Mouse (Mus musculus) heart, adult 9 months (tissue): ENCODE results near the gene Tpt1.
"Not testable (repeated sequence)": the region's sequence is repeated elsewhere in the genome, so short reads cannot be mapped to it uniquely, and the experiment has no call there.

ENCODE experiments used
- DNase-seq, 2 experiments: peaks; one replicate each; pipeline ENCODE4 v3.0.0; 2022; ENCODE audit warnings: low spot score in 2 of 2

The Tpt1 gene

DNA sequence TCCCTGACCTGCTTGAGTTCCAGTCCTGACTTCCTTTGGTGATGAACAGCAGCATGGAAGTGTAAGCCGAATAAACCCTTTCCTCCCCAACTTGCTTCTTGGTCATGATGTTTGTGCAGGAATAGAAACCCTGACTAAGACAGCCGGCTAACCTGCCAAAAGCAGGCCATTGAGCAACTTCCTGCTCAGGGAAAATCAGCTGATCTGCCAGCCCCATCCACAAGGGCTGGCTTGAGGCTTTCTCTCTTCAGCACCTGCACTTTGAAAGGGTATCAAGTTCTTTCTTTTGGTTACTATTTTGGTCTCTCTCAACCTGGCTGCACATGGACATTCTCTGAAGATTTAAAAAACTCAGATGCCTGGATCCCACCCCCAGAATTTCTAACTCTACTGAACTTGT is 3.1 kb upstream of the Tpt1 start:
- DNase-seq, result not testable (repeated sequence)

DNA sequence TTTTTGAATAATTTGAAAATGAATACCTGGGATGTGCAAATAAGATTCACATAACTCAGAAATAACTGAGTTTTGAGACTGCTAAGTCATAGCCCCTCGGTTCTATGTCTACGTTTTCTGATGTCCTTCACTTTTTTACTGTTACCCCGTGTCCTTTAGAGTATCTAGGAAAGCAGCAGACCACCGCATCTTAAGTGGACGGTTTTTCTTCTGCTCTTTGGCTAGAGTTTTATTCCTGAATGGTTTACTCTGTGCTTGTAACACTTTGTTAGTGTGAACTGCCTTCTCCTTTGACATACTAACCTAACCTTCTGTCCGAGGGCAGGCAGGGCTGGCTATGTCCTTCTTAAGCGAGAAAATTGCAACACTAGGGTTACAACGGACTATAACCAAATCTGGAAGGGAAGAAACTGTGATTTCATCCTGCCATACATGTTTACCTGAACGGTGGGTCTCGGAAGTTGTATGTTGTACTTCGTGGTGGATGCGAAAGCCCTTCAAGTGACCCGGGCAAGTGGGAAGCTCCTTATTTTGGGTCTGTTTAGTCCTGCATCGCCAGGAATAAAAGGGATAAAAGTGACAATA is 690 bp upstream of the Tpt1 start:
- DNase-seq, result no peak

GRCm38 (mm10) chr14:75845698-75846115 is 814 bp downstream of the Tpt1 start:
- peak; percentile 86 to 88 for DNase-seq

DNA sequence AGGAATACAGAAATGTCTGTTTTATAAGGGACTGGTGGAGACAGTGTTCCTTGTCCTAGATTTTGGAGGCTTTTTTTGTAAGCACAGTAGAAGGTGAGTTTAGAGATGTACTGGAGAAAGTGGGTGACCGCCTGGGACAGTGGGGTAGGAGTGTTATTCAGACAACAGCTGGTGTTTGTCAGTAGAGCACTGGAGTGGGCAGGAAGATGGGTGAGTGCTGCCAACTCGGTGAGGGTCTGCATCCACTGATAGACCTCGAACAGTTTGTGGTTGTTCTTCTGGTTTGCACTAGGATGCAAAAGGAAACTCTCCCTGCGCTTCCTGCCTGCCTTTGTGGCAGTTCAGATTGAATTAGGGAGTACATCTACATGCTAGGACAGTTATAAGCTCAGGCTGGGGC is 2.8 kb downstream of the Tpt1 start:
- no peak for DNase-seq

- DNase-seq, result no peak
Observed at GRCm38 (mm10) chr14:75848482-75848881, 3.6 kb downstream of the Tpt1 start.

- DNase-seq, result no peak
Observed at GRCm38 (mm10) chr14:75849236-75849635, 4.3 kb downstream of the Tpt1 start.

GRCm38 (mm10) chr14:75849842-75850568 is 5.1 kb downstream of the Tpt1 start:
- DNase-seq, result no peak

GRCm38 (mm10) chr14:75850819-75851218 is 5.9 kb downstream of the Tpt1 start:
- DNase-seq, result no peak

DNA sequence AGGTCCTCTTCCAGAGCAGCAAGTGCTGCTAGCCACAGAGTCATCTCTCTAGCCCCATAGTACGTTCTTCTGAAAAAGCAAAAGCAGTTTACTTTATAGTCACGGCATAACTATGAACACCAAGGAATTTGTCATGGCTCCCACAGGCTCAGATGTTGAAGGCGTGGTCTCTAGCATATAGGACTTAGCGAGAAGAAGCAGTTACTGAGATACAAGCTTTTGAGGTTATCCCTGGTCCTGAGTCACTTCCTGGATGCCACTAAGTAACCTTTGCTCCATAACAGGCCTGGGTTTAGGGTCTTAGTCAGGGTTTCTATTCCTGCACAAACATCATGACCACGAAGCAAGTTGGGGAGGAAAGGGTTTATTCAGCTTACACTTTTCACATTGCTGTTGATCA is 7.1 kb downstream of the Tpt1 start:
- no peak for DNase-seq

DNA sequence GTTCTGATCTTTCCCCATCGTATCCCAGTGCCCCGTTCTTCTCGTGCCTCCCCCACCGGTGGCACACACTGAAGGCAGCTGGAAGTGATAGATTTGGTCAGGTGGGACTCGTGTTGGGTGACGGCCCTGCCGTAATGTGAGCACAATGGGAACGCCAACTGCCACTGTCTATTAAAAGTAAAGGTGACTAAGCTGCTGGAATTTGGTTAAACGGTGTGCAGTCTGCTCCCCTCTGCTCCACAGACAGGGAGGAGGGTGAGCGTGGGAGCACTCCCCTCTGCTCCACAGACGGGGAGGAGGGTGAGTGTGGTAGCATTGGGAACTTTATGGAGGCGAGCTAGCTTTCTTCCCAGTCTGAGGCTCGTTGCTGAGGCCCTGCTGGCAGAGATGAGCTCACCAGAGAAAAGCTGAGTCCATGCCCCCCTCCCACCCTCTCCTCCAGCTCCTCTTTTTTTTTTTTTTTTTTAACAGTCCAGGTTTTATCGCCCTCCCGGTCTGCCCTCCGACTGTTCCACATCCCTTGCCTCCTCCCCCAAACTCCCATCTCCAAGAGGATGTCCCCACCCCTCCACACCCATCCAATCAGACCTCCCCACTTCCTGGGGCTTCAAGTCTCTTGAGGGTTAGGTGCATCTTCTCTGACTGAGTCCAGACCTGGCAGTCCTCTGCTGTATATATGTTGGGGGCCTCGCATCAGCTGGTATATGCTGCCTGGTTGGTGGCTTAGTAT is 10.5 kb downstream of the Tpt1 start:
- DNase-seq, result no peak

- DNase-seq, result no peak
Observed at GRCm38 (mm10) chr14:75858181-75858580, 13.3 kb downstream of the Tpt1 start.

DNA sequence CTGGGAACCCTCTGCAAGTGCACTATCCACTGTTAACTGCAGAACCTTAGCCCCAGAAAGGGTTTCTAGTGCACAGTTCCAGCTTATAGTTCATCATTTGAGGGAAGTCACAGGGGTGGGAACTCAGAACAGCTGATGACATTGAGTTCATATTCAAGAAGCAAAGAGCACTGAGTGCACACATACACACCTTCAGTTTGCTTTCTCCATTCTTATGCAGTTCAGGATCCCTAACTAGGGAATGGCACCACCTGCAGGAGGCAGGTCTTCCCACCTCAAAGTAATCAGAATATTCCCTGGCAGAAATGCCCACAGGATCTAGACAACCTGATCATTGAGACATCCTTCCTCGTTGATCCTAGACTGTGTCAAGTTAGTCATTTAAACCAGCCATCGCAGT is 14.7 kb downstream of the Tpt1 start:
- DNase-seq, result no peak

DNA sequence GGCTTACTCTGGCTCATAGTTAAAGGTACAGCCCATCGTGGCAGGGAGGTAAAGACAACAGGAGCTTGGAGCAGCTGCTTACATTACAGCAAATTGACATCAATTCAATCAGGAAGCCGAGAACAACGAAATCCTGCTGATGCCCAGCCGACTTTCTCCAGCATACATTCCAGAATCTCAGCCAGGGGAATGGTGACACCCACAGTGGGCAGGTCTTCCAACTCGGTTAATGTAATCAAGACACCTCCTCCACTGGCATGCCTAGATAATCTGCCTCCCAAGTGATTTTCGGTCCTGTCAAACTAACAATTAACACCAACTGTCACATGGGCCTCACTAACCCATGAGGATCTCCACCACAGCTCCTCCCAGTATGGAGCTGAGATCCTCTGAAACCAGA is 17.8 kb downstream of the Tpt1 start:
- no peak for DNase-seq

DNA sequence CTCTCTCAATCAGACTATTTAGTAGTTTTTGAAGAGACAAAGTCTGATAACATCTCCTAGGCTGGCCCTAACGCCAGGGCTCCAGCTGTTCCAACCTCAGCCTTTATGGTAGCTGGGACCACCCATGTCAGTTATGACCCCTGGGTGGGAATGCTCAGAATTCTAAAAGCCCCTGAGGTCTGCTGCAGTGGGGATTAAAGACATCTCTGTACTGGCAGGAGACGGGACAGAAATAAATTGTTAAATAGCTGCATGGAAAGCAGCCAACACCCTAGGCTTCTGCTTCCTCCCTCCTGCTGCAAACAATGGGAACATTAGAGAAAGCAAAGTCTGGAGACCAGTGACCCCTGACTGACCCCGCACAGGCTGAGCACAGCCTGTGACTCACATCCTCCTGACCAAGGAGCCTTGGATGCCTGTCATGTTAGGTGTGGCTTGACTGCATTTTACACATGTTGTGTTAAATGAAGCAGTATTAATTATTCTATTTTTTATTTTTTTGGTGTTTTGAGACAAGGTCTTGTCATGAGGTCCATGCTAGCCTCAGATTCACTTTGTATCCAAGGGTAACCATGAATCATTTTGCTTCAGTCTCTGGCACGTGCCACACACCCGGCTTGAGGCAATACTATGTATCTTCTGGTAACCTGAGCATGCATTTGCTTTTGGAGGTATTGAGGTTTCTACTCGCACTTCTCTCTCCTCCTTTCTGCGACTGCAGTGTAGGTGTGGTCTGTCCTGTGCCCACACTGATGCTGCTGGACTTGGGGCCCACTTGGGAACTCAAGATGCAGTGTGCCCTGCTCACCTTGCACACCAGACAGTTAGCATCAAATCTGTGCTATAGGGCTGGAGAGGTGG is 18.9 kb downstream of the Tpt1 start:
- peak; percentile 88 to 91 for DNase-seq

DNA sequence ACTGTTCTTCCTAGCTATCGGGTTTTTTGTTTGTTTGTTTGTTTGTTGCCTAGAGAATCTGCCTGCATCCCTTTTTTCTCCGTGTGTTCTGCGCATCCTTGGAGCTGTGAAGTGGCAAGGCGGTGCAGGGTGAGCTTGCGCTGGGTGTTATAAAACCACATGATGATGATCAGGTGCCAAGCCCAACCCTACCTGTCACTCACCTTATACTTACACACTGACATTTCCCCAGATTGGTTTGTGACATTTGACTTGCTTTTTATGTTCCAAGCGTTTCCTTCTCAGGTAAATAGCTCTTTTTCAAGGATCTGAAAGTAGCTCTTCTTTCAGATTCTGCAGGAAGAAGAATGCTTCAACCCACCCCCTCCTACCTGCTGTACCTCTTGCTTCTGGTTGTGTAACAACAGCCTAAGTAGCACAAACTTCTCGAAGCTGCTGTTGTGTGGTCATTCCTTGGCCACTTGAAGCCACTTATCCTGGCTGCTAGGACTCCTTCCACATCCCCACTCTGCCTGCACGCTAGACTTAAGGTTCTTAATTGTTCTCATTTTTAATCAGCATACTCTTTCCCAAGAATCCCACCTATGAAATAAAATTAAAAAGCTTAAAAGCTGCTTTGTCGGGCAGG is 21.9 kb downstream of the Tpt1 start:
- no peak for DNase-seq

GRCm38 (mm10) chr14:75868028-75868427 is 23.1 kb downstream of the Tpt1 start:
- not testable (repeated sequence) for DNase-seq

DNA sequence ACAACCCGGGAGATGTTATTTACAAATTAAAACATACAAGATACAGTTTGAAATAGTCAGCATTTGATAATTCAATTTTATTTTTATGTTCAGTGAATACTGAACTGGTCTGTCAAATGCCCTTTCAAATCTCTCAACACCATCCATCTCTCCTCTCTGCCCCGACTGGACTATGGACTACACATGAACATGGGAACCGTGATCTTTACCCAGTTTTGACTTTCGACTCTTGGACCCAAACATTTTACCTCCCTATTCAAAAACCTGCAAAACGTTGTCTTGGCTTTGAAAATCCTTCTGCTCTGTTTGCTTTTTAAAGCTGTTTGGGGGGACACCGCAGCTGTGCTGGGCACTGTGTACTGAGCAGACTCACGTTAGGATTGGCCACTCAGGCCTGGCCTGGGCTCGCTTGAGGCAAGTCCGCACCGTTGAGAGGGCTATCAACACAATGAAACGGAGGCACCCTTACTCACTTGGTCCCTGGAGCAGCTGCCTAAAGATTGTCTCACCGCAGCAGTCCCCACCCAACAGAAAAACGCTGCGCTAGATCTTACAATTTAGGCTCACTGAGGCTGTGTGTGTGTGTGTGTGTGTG is 25.0 kb downstream of the Tpt1 start:
- DNase-seq, result no peak

DNA sequence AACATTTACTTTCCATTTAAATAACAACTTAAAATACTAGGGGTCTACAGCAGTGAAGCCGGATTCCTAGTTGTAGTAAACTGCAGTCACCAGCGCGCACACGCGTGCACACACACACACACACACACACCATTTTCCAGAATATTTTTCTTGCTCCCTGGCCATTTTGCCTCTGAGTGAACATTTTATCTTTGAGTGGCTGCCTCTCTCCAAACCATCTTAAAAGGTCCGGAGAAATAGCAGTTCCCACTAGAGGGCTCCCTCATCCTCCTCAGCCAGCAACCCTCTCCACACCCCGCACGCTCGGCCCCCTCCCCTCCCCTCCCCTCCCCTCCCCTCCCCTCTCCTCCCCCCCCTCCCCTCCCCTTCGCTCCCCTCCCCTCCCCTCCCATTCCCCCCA is 25.7 kb downstream of the Tpt1 start:
- peak in 1 of 2 experiments; percentile 43 for DNase-seq

- no peak for DNase-seq
Observed at GRCm38 (mm10) chr14:75871111-75871510, 26.2 kb downstream of the Tpt1 start.

DNA sequence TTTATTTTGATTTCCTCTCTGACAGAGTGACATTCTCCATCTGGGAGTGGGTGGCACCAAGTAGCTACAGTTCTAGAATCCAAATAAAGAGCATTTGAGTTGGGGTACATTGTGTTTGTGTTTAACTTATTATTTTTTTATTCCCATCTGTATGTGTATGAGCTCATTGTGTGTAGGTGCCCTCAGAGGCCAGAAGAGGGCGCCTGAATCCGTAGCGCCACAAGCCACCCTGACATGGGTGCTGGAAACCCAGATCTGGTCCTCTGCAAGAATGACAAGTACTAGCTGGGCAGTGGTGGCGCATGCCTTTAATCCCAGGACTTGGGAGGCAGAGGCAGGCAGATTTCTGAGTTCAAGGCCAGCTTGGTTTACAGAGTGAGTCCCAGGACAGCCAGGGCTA is 26.9 kb downstream of the Tpt1 start:
- DNase-seq, result no peak

- no peak for DNase-seq
Observed at GRCm38 (mm10) chr14:75873612-75874011, 28.7 kb downstream of the Tpt1 start.
